Mouse (Mus musculus): ENCODE measurements at regions not wholly inside any gene's neighbourhood (a gene's known extent, or its start where the extent isn't known, plus 50 kb on each side); places are given as distances from the start of the nearest gene placed in this dataset.

DNA sequence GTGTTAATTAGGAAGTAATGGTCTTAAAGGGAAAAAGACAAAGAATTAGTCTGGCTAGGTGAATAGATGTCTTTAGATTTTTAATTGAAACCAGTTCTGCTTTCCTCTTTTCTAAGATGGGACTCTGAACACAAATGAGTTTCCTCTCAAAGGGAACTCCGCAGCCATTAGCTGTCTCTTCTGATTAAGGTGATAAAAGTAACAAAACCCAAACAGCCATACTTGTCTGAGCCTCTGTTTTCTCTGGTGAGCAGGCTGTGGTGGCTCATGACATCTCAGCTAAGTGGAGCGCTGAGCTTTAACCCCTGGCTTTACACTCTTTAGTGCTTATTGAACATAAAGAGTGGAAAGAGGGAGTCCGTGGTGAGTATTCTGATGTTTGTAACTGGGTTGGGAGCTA, 565.7 kb downstream of the Rnf144b start:
- TF ChIP-seq CTCF (IDR thresholded peaks at IDR 0.05; ENCODE audit: low read depth), result no peak
- TF ChIP-seq EP300 (IDR thresholded peaks at IDR 0.05; ENCODE audit: low read depth), result no peak
